Mouse (Mus musculus) ES-E14 (cell line): ENCODE measurements around the gene Tmem132a.

Experiments
- HCFC1 ChIP-seq: IDR thresholded peaks from 2 replicates; pipeline ENCODE4 v1.6.1; 2012; ENCODE audit warnings: low read length, inconsistent platforms, borderline replicate concordance; ENCODE audit not compliant: insufficient read depth
- MAFK ChIP-seq: IDR thresholded peaks from 2 replicates; pipeline ENCODE4 v1.6.1; 2014; ENCODE audit warnings: mild to moderate bottlenecking, low read depth, low read length, inconsistent platforms; ENCODE audit not compliant: insufficient read depth
- ZC3H11A ChIP-seq: IDR thresholded peaks from 2 replicates; pipeline ENCODE4 v1.6.1; 2012; ENCODE audit warnings: low read depth, mild to moderate bottlenecking, inconsistent platforms, low read length, borderline replicate concordance
- ZNF384 ChIP-seq: IDR thresholded peaks from 2 replicates; pipeline ENCODE4 v1.6.1; 2012; ENCODE audit warnings: low read depth, low read length, inconsistent platforms

DNA sequence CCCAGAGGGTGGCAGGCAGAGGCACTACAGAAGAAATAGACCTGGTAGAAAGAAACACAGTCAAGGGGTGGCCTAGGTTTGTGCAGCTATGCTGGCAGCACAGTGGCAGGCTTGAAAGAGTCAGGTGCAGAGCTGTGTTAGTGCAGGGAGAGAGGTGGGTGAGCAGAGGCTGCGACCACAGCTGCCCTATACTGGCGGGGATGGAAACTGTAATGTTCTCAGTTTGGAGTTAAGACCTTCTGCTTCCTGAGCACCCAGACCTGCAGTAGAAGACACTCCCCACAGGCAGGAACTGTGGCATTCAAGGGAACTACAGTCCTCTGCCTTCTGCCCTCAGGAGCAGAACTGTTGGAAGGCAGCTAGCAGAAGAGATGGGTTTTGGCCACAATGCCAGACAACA lies 45.1 kb upstream of the Tmem132a start:
- TF ChIP-seq MAFK: no peak
- TF ChIP-seq ZC3H11A: no peak
- no peak for TF ChIP-seq HCFC1
- no peak for TF ChIP-seq ZNF384
